Mouse (Mus musculus) hindbrain, postnatal 0 days (tissue): ENCODE measurements at regions not wholly inside any gene's neighbourhood (a gene's known extent, or its start where the extent isn't known, plus 50 kb on each side); places are given as distances from the start of the nearest gene placed in this dataset.

Experiments used
- ATAC-seq: fragments of 200-750 bp; cut with Nextera tagmentation; 2 replicates; pipeline ENCODE4 v1.8.0; 2017; ENCODE audit warnings: mild to moderate bottlenecking, moderate TSS enrichment, moderate library complexity
- DNase-seq: peaks from one replicate; pipeline ENCODE4 v3.0.0-alpha.2; 2015; ENCODE audit warnings: low spot score
- H3K27ac ChIP-seq: fragments of 300-500 bp; sonication (generic); 2 replicates; pipeline ENCODE4 v1.5.1; 2014; ENCODE audit warnings: mild to moderate bottlenecking
- H3K27me3 ChIP-seq: fragments of 300-500 bp; sonication (generic); 2 replicates; pipeline ENCODE4 v1.6.1; 2014; ENCODE audit warnings: low read length, mixed read lengths; ENCODE audit not compliant: insufficient read depth
- H3K36me3 ChIP-seq: fragments of 300-500 bp; sonication (generic); 2 replicates; pipeline ENCODE4 v1.6.1; 2014; ENCODE audit warnings: low read length, mixed read lengths; ENCODE audit not compliant: insufficient read depth
- H3K4me1 ChIP-seq: fragments of 300-500 bp; sonication (generic); 2 replicates; pipeline ENCODE4 v1.6.1; 2014; ENCODE audit warnings: antibody characterized with exemption, low read length, mixed read lengths; ENCODE audit not compliant: insufficient read depth
- H3K4me2 ChIP-seq: fragments of 300-500 bp; sonication (generic); 2 replicates; pipeline ENCODE4 v1.6.1; 2014; ENCODE audit warnings: low read depth, mild to moderate bottlenecking, low read length, moderate library complexity, mixed read lengths
- H3K4me3 ChIP-seq: fragments of 300-500 bp; sonication (generic); 2 replicates; pipeline ENCODE4 v1.5.1; 2014; ENCODE audit warnings: low read length
- H3K9ac ChIP-seq: fragments of 300-500 bp; sonication (generic); replicated peaks from 2 replicates; pipeline ENCODE4 v1.6.1; 2014; ENCODE audit warnings: mild to moderate bottlenecking, low read length, moderate library complexity, mixed read lengths
- H3K9me3 ChIP-seq: fragments of 300-500 bp; sonication (generic); 2 replicates; pipeline ENCODE4 v1.6.1; 2016; ENCODE audit warnings: low read length, mixed read lengths
- CTCF ChIP-seq: IDR thresholded peaks from 2 replicates; pipeline ENCODE4 v1.5.1; 2016; ENCODE audit warnings: antibody characterized with exemption, control low read depth, low read depth
- WGBS: fragments of 180-500 bp; shearing (Covaris S2); extraction: QIAGEN DNeasy Blood & Tissue Kit; methylation state at CpG from one replicate; pipeline ENCODE4 v1.1.7; 2014; 5-methylcytosine and 5-hydroxymethylcytosine counted together

- Histone ChIP-seq H3K27me3 (no peaks in the 10 kb centered on the region), H3K27ac (no peak overlapping the region), H3K4me1 (no peaks in the 10 kb centered on the region), H3K36me3 (no peaks in the 10 kb centered on the region), H3K4me2 (peak overlapping the region; percentile 37), H3K9me3 (no peaks in the 10 kb centered on the region), H3K9ac (no peak overlapping the region; the same call in 1 of the 2 replicates), H3K4me3 (0 out of 2 replicates have a peak overlapping the region, but pooled peaks have one; percentile 2)
- WGBS, result 7% methylated on average over 20 of the region's 20 CpGs
- DNase-seq, result peak; percentile 59
- 0 out of 2 replicates have a peak, but pooled peaks have one; percentile 51 for ATAC-seq
- TF ChIP-seq CTCF, result no peak
These were observed 108.6 kb downstream of the Katnal1 start for GRCm38 (mm10) chr5:148820476-148820875.

GRCm38 (mm10) chr5:148819423-148819822 lies 109.7 kb downstream of the Katnal1 start:
- no peak for ATAC-seq
- no peaks in the 10 kb centered on the region for H3K36me3 ChIP-seq
- TF ChIP-seq CTCF, result no peak

GRCm38 (mm10) chr5:148818746-148819145 lies 110.4 kb downstream of the Katnal1 start:
- no peak for ATAC-seq
- no peaks in the 10 kb centered on the region for H3K9me3 ChIP-seq
- TF ChIP-seq CTCF, result no peak
- 80% methylated on average over 2 of the region's 2 CpGs for WGBS
- no peak overlapping the region for H3K27ac ChIP-seq
- no peaks in the 10 kb centered on the region for H3K36me3 ChIP-seq
- no peak for DNase-seq
- no peak overlapping the region for H3K4me3 ChIP-seq
- H3K27me3 ChIP-seq, result no peaks in the 10 kb centered on the region
- H3K4me2 ChIP-seq, result no peak overlapping the region
- no peak overlapping the region for H3K9ac ChIP-seq
- no peaks in the 10 kb centered on the region for H3K4me1 ChIP-seq

More at GRCm38 (mm10) chr5:148819423-148819822, 109.7 kb downstream of the Katnal1 start:
- Histone ChIP-seq H3K4me3 (no peak overlapping the region), H3K27me3 (no peaks in the 10 kb centered on the region), H3K9me3 (no peaks in the 10 kb centered on the region), H3K27ac (no peak overlapping the region), H3K4me1 (no peaks in the 10 kb centered on the region), H3K4me2 (no peak overlapping the region), H3K9ac (no peak overlapping the region)
- DNase-seq, result no peak
- WGBS, result 37% methylated on average over 6 of the region's 6 CpGs

GRCm38 (mm10) chr5:148812840-148813239 lies 116.3 kb downstream of the Katnal1 start:
- no peak overlapping the region for H3K9ac ChIP-seq
- H3K27me3 ChIP-seq, result no peaks in the 10 kb centered on the region
- TF ChIP-seq CTCF, result no peak
- no peak overlapping the region for H3K4me2 ChIP-seq
- WGBS, result 45% methylated on average over 9 of the region's 9 CpGs
- H3K4me3 ChIP-seq, result no peak overlapping the region
- H3K27ac ChIP-seq, result no peak overlapping the region
- no peaks in the 10 kb centered on the region for H3K36me3 ChIP-seq
- H3K9me3 ChIP-seq, result no peaks in the 10 kb centered on the region
- DNase-seq (peak; percentile 44), ATAC-seq (no peak)
- no peaks in the 10 kb centered on the region for H3K4me1 ChIP-seq

GRCm38 (mm10) chr5:148812016-148812415 lies 117.1 kb downstream of the Katnal1 start:
- no peak overlapping the region for H3K27ac ChIP-seq
- H3K9me3 ChIP-seq, result no peaks in the 10 kb centered on the region
- H3K4me3 ChIP-seq, result no peak overlapping the region
- no peak overlapping the region for H3K4me2 ChIP-seq
- DNase-seq (peak; percentile 87), ATAC-seq (peak; percentile 10; the same call in 1 of the 2 replicates)
- peak; percentile 87 for TF ChIP-seq CTCF
- H3K4me1 ChIP-seq, result no peaks in the 10 kb centered on the region
- H3K27me3 ChIP-seq, result no peaks in the 10 kb centered on the region
- 19% methylated on average over 13 of the region's 13 CpGs for WGBS
- H3K36me3 ChIP-seq, result no peaks in the 10 kb centered on the region
- H3K9ac ChIP-seq, result no peak overlapping the region

GRCm38 (mm10) chr5:148809485-148809884 lies 119.6 kb downstream of the Katnal1 start:
- no peaks in the 10 kb centered on the region for H3K9me3 ChIP-seq
- no peak for DNase-seq
- no peaks in the 10 kb centered on the region for H3K27me3 ChIP-seq
- no peak for TF ChIP-seq CTCF
- H3K4me3 ChIP-seq, result no peak overlapping the region
- 50% methylated on average over 3 of the region's 3 CpGs for WGBS
- no peaks in the 10 kb centered on the region for H3K4me1 ChIP-seq
- no peak overlapping the region for H3K27ac ChIP-seq
- ATAC-seq, result no peak
- H3K36me3 ChIP-seq, result no peaks in the 10 kb centered on the region
- H3K4me2 ChIP-seq, result no peak overlapping the region
- H3K9ac ChIP-seq, result no peak overlapping the region

GRCm38 (mm10) chr5:148809055-148809454 lies 120.1 kb downstream of the Katnal1 start:
- Histone ChIP-seq H3K9me3 (no peaks in the 10 kb centered on the region), H3K9ac (no peak overlapping the region), H3K27me3 (no peaks in the 10 kb centered on the region), H3K4me1 (no peaks in the 10 kb centered on the region), H3K4me3 (no peak overlapping the region), H3K4me2 (peak overlapping the region; percentile 40), H3K27ac (no peak overlapping the region), H3K36me3 (no peaks in the 10 kb centered on the region)
- DNase-seq, result no peak
- ATAC-seq, result peak; percentile 9; the same call in 1 of the 2 replicates
- no peak for TF ChIP-seq CTCF
- WGBS, result 11% methylated on average over 10 of the region's 10 CpGs
